Mouse (Mus musculus) heart, adult 8-10 months (tissue): ENCODE results near the gene Gm36210. TPM values are rescaled to one million over a fixed set of nuclear protein-coding genes. Genes with fewer than 3 reads are reported as not detected.
"Not testable (repeated sequence)": the region's sequence is repeated elsewhere in the genome, so short reads cannot be mapped to it uniquely, and the experiment has no call there.

ENCODE experiments used
- DNase-seq: peaks from one replicate; pipeline ENCODE4 v3.0.0; 2022; ENCODE audit warnings: low spot score
- total RNA-seq, 4 experiments: library from RNA; stranded (reverse); gene quantifications; 2 replicates each; pipeline ENCODE4 v1.2.4; 2022

The Gm36210 gene
- total RNA-seq, 4 experiments from 2014 or later, result 0.22 to 0.43 TPM; not detected in 2

DNA sequence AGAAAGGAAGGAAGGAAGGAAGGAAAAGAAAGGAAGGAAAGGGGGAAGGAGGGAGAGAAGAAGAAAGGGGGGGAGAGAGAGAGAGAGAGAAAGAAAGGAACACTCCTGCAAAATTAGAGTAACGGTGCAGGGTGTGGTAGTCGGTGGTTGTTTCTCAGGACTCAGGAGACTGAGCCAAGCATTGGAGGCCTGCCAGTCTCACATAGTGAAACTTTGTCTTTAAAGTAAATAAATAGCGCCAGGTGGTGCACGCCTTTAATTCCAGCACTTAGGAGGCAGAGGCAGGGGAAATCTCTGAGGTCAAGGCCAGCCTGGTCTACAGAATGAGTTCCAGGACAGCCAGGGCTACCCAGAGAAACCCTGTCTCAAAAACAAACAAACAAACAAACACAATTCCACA, 19.6 kb downstream of the Gm36210 start:
- DNase-seq, result no peak

DNA sequence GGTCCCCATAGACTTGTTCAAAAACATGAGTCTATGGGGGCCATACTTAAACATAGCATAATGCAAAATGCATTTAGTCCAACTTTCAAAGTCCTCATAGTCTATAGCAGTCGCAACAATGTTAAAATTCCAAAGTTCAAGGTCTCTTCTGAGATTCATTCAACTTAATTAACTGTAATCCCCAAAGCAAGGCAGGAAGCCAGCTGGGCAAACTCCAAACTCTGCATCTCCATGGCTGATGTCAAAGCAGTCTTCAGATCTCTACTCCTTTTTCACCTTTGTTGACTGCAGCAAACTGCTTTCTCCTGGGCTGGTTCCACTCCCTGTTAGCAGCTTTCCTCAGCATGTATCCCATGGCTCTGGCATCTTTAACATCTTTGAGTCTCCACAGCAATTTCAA, 27.3 kb downstream of the Gm36210 start:
- not testable (repeated sequence) for DNase-seq

DNA sequence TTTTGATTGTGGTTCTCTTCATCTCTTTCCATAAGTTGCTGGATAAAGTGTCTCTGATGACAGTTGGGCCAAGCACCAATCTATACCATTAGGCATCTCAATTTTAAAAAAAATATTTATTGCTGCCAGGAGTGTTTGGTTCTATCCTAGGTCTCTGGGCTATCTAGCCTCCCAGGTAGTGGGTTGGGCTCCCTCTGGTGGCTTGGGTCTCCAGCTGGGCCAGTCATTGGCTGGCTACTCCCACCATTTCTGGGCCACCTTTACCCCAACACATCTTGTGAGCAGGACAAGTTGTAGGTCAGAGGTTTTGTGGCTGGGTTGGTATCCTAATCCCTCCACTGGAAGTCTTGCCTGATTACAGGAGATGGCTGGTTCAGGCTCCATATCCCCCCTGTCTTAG, 28.1 kb downstream of the Gm36210 start:
- no peak for DNase-seq

DNA sequence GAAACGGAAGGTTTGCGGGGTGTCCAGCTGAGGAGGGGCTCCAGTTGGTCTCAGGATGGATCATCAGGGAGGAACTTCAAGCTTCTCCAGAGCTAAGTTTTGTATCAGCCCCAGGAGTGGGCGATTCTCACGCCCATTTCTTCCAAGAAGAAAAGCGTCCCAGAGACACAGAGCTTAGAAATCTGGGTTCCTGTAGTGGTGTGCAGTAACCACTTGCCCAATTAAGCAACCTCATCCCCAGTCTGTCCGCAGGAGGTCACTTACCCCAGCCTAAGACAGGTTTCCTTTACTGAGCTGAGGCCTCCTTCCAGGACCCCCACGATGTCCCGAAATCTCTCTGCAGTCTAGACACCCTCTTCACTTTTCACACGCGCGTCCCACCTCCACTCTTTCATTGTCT, 29.1 kb downstream of the Gm36210 start:
- DNase-seq, result no peak

DNA sequence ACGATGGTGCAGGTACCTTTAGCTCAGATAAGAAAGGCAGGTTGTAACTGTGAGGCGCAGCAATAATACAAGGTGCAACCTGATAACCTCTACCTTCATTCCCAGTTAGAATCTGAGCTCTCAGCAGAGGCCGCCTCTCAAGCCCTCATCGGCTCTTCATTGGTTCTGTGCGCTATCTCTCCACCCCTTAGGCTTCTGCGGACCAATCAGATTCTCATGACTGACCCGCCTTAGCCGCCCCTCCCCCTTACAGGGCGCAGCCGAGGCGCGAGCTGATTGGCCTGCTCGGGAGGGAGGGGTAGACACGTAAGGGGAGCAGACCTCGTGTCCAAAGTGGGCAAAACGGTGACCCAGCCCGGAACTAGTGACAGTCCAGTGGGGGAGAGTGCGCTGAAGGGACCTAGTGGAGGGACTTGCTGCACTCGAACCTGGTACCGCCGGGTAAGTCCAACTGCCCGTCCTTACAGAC, 29.5 kb downstream of the Gm36210 start, which contains the start of gene Isoc2a:
Gene Isoc2a, plus strand, starts transcription at position 401 of the 469 bp plus-strand sequence.
- peak; percentile 90 for DNase-seq

DNA sequence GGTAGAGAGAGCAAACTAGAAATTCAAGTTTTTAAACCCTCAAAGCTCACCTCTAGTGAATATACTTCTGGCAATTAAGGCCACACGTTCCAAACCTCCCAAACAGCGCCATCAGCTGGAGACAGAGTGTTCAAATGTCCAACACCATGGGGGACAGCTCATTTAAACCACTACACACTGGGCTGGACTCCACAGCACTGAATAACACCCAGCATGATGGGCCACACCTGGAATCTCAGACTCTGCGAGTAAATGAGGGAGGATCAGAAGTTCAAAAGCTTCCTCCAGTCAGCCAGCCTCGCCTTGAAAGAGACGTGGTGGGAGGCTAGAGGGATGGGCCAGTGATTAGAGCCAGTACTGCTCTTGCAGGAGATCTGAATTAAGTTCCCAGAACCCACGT, 36.2 kb downstream of the Gm36210 start, which contains the start of gene Isoc2b:
Gene Isoc2b, minus strand, starts transcription at position 126 of the 400 bp plus-strand sequence.
- DNase-seq, result no peak

DNA sequence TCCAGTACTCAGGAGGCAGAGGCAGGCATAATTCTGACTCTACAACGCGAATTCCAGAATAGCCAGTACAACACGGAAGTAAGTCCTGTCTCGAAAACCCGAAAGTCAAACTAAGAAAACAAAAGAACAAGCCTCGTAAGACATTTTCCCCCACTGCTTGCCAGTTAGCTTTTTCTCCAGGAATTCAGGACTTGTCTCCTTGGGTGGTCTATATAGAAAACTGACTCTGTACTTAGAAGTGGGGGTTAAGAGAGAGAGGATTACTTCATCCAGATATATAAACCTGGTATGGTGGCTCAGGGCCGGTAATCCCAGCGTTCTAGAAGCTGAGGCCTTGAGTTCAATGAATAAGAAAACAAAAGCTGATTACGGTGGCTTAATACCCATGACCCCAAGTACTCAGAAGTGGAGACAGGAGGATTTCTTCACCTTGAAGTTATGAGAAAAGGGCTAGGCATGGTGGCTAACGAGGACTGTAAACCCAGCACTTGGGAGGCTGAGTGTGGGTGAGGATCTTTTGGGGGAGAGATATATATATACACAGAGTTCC, 39.6 kb downstream of the Gm36210 start:
- no peak for DNase-seq

DNA sequence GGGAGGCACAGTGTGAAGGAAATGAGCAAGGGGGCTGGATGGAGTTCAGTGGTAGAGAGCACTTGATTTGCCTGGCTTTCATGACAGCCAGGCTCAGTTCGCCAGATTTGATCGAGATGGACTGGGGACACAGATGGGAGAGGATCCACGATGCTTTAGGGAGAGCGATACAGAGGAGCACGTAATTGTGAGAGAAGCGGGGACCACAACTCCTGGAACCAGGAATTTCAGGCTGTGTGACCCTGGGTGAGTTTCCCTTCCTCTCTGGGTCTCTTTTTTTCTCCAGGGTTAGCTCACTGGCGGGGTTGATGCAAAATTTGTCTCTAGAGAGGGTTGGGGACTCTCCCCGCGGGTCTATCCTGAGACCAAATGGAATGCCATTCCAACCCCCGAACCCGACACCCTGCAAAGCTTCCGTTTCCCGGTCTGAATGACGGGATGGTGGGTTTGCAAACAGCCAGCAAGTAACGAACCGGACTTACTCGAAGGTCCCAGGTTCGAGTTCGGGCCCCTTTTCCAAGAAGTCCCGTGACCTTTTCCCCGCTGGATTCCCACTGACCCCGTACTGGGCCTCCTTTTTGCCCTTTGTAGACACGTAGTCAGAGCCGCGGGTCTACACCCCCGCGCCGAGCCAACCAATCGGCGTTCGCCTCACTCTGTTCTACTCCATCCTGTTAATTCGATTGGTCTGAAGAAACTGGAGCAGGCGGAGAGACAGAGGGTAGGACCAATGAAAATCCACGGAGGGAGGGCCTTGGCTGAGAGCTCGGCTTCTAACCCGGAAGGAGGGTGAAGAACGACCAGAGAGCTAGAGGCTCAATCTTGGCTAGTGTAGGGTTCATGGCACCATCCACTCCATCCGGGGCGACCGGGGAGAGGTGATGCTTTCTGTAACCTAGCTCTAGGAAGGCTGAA, 40.5 kb downstream of the Gm36210 start:
- DNase-seq, result peak; percentile 99

DNA sequence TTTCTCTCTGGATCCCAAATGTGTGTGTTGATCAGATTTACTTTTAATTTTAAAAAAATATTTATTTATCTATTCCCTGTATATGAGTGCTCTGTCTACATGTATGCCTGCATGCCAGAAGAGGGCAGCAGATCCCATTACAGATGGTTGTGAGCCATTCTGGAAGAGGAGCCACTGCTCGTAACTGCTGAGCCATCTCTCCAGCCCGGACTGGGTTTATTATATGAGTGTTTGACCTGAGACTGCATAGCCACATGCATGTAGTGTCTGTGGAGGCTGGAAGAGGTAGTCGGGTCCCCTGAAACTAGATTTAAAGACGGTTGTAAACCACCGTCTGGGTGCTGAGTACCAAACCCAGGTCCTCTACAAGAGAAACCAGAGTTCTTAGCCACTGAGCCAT, 41.2 kb downstream of the Gm36210 start:
- DNase-seq, result no peak

DNA sequence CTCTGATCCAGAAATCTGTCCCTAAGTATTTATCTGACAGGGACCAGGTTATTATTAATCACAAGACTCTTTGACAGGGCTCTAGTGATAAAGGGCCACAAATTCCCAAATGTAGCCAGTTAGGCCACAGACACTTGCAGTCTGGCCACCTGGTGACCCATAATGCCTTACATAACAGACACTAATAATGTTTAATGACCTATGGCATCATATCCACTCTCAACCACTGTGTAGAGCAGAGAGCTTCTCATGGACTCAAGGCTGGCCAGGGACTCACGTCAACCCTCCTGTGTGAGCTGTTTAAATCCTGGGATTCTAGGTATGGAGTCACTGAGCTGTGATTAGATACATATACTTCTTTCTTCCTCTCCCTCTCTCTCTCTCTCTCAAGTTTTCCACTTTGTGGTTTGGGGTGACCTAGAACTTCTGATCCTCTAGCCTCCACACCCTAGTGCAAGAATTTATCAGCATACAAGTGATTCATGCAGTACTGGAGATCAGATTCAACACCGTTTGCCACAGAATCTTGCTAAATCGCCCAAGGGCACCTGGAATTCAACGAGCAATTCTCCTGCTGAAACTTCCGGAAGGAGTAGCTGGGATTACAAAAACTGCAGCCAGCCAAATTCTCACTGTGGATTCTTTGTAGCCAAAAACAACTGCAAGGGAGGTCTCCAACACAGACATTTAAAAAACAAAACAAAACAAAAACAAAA, 42.0 kb downstream of the Gm36210 start:
- no peak for DNase-seq

DNA sequence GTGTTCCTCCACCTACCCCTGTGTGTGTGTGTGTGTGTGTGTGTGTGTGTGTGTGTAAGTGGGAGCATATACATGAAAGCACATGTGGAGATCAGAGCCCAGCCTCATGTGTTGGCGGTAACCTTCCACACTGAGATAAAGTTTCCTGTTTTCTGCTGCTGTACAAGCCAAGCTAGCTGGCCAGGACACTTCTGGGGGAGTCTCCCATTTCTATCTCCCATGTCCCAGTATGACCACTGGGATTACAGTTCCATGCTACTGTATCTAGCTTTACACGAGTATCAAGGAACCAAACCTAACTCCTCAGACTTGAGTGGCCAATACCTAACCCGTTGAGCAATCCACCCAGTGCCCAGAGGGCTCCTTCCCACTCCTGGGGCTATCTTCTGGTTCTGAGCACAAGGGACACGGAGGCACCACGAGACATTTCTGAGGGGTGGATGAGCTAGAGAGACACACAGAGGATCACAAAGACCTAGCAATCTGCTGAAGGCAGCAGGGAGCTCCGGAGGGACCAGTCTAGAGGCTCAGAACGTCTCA, 42.7 kb downstream of the Gm36210 start:
- DNase-seq, result no peak

DNA sequence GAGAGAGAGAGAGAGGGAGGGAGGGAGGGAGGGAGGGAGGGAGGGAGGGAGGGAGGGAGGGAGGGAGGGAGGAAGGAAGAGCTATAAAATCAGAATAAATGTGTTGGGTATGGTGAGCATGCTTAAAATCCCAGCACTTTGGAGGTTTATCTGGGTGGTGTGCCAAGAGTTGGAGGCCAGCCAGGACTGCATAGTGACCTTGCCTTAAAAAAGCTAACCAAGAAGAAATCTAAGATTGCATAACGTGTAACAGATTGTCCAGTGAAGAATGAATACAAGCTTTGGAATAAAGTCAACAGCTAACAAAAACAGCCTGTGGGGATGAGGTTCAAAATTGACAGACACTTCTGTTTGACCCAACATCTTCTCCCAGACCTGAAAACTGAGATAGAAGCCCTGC, 43.3 kb downstream of the Gm36210 start:
- DNase-seq, result peak; percentile 65

DNA sequence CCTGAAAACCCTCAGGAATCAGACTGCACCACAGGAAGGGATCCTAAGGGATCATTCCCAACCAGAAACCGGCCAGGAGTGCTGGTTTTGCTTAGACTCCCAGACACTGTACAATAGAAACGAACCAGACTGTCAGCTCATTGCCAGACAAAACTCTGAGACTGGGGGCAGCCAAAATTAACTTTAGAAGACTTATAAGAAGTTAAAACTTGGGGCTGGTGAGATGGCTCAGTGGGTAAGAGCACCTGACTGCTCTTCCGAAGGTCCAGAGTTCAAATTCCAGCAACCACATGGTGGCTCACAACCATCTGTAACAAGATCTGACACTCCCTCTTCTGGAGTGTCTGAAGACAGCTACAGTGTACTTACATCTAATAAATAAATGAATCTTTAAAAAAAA, 45.4 kb downstream of the Gm36210 start:
- not testable (repeated sequence) for DNase-seq

DNA sequence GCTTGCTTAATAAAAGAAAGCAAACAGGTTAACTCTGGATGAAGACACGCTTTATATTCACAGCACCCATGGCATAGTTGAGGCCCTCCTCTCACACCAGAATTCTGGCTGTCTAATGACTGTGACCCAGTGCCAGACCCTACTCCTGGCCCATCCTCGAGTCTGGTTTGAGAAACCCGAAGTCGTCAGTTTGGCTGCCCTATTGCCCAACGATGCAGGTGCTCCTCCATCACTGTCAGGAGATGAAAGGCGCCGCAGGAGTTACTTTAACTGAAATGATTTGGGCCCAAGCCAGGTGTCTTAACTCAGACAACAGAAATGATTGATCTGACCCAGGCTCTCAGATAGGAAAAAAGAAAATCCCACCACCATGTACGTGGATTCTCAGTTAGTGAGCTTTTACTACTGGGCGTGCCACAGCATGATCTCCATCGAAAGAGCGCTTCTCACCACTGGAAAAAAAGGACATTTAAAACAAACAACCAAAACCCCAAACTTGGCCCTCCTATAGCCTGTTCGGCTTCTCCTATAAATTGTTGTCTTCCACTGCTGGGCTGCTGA, 46.8 kb downstream of the Gm36210 start:
- DNase-seq, result no peak

DNA sequence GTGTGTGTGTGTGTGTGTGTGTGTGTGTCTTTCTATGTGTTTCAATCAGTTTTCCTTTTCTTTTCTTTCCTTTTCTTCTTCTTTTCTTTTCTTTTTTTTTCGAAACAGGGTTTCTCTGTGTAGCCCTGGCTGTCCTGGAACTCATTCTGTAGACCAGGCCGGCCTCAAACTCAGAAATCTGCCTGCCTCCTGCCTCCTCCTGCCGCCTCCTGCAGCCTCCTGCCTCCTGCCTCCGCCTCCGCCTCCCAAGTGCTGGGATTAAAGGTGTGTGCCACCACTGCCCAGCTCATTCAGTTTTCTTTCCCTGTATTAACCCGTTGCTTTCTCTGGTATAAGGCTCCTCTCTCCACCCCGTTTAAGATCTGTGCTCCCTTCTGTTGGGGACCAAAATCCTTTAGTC, 49.0 kb downstream of the Gm36210 start:
- no peak for DNase-seq

DNA sequence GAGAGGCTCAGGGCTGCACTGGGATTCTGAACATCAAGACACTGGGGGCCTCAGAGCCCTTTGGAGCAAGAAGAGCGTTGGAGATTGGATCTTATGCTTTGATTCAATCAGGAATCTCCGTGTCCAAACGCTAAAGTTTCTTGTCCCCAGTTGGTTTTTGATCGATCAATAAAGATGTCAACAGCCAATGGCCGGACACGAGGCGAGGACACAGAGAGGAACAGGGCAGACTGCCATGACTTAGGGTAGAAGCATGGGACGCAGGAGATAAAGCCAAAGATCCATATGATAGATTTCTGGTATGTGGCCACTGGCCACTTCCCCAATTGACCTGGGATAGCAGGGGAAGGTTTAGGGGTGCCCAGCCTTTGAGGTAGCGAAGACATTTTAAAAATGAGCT, 49.8 kb downstream of the Gm36210 start:
- no peak for DNase-seq

DNA sequence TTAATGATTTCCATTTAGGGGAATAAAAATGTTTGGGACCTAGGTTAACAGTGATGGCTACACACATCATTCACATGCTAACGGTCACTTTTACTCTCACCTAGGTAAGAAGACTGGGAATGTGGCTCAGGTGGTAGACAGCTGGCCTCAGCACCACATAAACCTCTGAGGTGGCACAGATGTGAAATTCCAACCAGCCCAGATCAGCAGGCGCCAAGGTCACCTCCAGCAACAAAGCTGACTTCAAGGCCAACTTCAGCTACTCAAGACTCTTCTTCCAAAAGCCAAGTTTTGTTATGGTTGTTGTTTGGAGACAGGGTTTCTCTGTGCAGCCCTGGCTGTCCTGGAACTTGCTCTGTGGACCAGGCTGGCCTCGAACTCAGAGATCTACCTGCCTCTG, 52.7 kb downstream of the Gm36210 start:
- no peak for DNase-seq

DNA sequence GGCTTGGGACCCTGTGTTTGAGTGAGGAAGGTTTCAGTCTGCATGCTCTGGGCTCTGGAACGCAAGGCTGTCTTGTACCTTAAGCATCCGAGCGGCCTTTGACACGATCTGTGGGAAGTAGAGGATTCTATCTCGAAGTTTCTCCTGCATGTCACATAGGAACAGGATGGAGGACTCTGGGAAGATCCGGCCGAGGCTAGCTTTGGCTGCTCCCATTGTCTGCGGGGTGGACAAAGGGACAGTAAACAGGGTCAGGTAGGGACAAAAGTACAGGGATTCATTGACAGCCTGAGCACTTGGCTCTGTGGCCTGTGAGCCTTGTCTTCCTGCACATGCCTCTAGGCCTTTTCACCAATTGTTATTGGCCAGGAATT, 55.0 kb downstream of the Gm36210 start:
- DNase-seq, result no peak

DNA sequence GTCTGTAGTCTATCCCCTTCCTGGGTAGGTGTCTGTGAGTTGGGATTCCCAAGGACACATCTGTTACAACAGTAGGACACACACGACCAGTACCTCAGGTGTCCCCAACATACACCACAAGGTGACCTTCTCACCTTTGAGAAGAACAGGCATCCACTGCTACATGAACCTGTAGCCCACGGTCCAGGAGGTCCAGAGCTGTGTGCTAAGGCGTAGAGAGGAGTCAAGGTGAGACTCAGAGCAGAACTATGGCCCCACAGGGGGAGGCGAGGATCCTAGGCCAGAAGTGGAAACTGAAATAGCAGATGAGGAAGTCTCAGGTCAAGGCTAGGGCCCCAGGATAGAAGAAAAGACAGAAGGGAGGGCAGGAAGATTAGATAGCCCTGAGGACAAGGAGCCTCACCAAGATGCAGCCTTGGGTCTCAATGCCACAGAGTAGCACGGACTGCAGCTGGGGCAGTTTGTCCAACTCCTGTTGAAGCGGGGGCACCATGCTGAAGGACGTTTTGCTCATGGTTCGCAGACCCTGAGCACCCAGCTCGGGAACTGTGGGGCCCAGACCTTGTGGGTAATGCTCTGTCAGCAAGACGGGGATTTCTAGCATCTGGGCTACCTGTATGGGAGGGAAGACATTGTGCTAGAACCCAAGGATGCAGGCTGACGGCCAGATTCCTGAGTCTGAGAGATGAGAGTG, 55.5 kb downstream of the Gm36210 start:
- DNase-seq, result no peak

DNA sequence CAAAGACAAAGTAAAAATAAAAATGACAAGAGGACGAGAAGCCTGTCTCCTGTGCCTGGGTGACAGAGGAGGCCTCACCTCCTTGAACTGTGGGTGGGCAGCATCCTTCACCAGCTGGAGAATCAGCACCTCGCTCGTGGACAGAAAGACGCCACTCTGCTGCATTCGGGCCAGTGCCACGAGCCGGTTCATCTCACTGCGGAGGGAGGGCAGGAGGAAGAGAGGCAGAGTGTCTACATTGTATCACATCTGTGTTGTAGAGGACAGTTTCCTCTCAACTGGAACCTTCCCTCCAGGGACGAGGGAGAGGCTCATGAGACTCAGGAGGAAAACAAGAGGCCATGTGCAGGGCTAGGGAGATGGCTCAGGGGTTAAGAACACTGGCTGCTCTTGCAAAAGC, 56.9 kb downstream of the Gm36210 start:
- DNase-seq, result no peak
